Mouse (Mus musculus) fat pad, adult 2 months (tissue): ENCODE measurements around the gene Gimap9.

ENCODE experiments used
- DNase-seq: peaks from one replicate; pipeline ENCODE4 v3.0.0-alpha.2; 2011; ENCODE audit warnings: low read depth, low spot score; ENCODE audit errors: extremely low read depth

The Gimap9 gene

GRCm38 (mm10) chr6:48675931-48676859 is at the start of gene Gimap9:
TSS of gene Gimap9 (plus strand) at chr6:48676129.
- no peak for DNase-seq

GRCm38 (mm10) chr6:48626464-48626863 is 49.5 kb upstream of the Gimap9 start, which contains the start of gene AI854703:
TSS of gene AI854703 (plus strand) at chr6:48626764.
- no peak for DNase-seq

- DNase-seq = no peak
Observed at GRCm38 (mm10) chr6:48626984-48627383, 48.9 kb upstream of the Gimap9 start.

- DNase-seq = no peak
Observed at GRCm38 (mm10) chr6:48627511-48627924, 48.4 kb upstream of the Gimap9 start.

- no peak for DNase-seq
Observed at GRCm38 (mm10) chr6:48628377-48628776, 47.6 kb upstream of the Gimap9 start.

GRCm38 (mm10) chr6:48628808-48629660 is 46.9 kb upstream of the Gimap9 start:
- DNase-seq = no peak

GRCm38 (mm10) chr6:48629661-48630034 is 46.3 kb upstream of the Gimap9 start:
- no peak for DNase-seq

DNA sequence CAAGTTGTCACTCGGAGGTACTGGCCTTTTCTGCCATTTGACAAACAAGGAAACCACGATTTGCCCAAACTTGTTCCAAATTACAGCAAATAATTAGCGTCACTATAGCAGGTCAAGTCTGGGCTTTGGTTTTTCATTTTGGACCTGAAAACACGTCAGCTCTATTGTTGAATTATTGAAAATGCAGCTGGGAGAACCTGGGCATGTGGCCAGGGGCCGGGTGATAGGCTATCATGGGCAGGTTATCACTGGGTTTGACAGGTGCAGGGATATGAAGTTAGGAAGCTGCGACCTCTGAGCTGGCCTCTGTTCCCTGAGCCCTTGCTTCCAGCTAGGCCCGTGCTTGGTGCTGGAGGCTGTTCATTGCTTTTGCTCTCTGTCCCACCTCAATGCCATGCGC is 45.1 kb upstream of the Gimap9 start:
- DNase-seq = no peak

DNA sequence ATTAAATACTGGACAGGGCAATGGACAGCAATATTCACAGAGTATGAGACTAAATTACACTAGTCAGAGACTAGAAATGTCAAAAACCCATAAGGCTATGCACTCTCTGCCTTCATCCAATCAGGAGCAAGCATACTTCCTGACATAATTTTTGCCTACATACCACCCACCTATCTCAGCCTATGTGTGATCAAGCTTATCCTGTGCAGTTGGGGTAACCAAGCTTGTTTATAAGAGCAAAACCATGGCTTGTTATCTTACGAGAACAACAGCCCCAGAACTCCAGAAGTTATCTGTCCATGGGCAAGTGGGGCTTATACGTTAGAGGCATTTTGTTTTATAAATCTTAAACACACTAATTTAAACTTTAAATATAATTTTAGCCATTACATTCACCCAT is 40.8 kb upstream of the Gimap9 start:
- DNase-seq = no peak

GRCm38 (mm10) chr6:48636515-48636914 is 39.4 kb upstream of the Gimap9 start:
- no peak for DNase-seq

DNA sequence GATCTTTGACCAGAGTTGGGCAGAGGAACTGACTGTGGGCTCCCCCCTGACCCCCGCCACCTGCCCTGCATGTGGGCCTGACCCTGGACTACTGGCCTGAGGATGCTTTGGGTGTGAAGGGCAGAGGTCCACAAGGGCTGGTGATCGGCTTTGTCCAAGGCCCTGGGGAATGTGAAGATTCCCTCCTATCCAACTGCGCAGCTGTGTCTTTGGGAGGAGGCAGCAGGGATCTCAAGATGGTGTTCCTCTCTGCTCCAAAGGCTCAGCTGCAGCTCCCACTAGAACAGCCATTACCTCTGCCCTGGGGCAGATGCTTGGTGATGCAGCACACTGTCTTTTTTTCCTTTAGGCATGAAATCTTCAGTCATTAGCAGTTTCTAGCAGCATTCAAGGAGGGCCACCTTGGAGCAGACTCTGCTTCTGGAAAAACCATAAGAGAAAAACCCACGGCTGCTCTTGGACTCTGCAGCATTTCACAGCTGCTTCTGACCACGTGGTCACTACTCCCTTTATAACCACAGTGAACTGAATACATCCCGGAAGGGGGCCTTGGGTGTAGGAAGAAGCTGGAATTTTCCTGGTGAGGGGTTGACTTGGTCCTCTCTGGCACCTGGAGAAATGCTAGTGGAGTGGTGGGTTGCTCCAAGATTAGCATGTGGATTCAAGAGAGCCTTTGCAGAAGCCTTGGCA is 38.0 kb upstream of the Gimap9 start:
- no peak for DNase-seq

GRCm38 (mm10) chr6:48638553-48638952 is 37.4 kb upstream of the Gimap9 start:
- no peak for DNase-seq

DNA sequence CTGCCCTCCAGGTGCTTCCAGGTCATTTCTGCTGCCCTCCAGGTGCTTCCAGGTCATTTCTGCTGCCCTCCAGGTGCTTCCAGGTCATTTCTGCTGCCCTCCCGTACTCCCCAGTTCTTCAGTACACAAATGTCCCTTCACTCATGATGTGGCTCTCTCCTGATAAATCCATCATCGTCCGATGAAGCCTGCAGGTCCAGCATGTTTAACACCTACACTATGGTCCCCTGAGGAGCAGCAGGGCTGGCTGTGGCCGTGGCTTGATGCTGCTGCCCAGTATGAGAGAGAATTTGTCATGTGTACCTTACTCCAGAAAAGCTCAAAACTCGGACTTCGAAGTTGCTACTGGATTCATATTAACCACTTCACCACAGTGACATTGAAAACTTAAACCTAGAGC is 34.5 kb upstream of the Gimap9 start:
- DNase-seq = no peak

- no peak for DNase-seq
Observed at GRCm38 (mm10) chr6:48642764-48643292, 33.1 kb upstream of the Gimap9 start.

GRCm38 (mm10) chr6:48645660-48646308 is 30.1 kb upstream of the Gimap9 start:
- no peak for DNase-seq

DNA sequence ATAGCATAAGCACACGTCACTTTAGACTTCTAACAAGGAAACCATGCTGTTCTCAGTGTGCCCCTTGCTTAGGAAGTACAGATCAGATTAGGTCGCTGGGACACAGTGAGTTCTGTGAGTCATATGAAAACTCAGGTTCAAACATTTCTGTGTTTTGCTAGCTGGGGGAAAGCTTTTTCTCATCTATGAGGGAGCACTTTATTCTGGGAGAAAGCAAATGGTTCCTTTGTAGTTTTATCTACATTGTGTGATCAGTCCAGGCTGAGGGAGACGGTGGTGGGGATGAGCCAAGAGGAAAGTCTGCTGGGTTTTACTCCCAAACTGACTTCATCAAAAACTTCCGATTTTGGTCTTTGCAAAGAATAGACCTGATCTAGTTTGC is 29.6 kb upstream of the Gimap9 start:
- DNase-seq = no peak

- DNase-seq = no peak
Observed at GRCm38 (mm10) chr6:48646995-48647394, 28.9 kb upstream of the Gimap9 start, which contains the start of gene Gimap8. TSS of gene Gimap8 (plus strand) at chr6:48647234.

DNA sequence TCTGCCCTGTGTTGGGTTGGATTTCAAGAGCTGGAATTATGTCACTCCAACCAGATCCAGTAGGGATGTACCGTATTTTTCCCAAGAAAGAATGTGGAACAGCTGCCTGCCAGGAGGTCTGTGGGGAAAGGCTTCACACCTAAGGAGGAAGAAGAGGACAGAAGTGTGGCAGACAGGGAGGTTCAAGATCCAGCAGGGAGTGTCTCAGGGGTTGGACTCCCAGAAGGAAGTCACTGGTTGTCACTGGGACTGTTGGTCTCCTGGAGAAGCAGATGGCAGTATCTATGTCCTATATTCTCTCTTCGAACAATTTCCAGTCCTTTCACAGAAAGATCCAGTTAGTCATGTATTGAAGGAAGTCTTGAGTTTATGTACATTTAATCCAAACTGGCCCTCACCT is 28.3 kb upstream of the Gimap9 start:
- DNase-seq = no peak

DNA sequence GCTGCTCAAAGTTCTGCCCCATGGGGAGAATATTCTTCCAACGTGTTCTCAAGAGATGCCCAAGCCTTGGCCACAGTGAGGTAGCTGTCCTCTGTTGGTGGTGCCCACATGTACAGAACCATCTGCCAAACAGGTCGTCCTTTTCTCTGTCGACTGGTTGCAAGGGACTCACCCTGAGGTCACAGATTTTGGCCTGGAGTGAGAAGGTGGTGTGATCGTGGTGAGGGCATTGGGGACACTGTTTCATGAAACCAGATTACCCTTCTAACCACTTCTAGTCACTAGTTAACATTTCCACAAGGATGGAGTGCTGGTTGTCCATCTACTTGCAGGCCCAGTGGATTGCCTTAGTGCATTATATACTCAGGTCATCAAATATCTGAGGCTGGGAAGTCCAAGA is 27.1 kb upstream of the Gimap9 start:
- no peak for DNase-seq

DNA sequence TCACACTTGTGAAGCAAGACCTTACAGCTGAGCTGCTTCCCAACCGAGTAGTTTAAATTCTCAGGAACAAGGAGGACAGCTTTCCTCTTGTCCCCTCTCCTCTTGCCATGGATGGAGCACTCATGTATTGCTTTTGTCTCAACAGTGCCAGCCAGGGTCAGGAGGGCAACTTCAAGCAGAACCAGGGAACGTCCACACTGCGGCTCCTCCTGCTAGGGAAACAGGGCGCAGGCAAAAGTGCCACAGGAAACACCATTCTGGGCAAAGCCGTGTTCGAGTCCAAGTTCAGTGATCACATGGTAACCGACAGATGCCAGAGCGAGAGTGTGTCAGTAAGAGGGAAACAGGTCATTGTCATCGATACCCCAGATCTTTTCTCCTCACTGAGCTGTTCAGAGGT is 25.9 kb upstream of the Gimap9 start:
- DNase-seq = no peak
